Mouse (Mus musculus): ENCODE data around the gene 1700056E22Rik. TPM values are rescaled to one million over a fixed set of nuclear protein-coding genes. Genes with fewer than 3 reads are reported as not detected.

Gene 1700056E22Rik
- total and polyA plus RNA-seq, 3 experiments = 0.35 to 1.1 TPM; not detected in 1

DNA sequence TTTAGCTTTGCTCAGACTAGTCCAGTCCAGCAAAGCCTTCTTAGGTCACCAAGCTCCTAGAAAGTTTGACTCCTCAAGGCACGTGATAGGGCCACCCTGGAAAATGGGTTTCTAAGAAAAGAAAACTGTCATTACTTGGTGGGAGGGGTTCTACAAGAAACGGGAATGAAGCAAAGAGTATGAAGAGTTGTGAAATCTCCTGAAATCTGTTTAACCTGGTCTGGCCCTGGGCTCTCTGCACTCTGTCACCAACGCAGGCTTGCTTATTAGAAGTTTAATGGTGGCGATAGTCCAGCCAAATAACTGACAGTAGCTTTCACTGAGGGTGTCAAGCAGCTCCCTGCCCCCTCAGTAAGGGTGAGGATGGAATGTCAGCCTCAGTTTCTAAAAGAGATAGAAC is 19.0 kb upstream of the 1700056E22Rik start:
- TF ChIP-seq NELFE (IDR thresholded peaks at IDR 0.05; ENCODE audit: low read depth, low read length) (no peak), KAT2A (conservative IDR thresholded peaks at IDR 0.05; ENCODE audit: low read depth, low read length) (no peak), ETS1 (IDR thresholded peaks at IDR 0.05; ENCODE audit: low read depth, low read length) (no peak)
- Histone ChIP-seq H3K27me3 (ENCODE audit: control insufficient read depth in 1 of 2, insufficient read depth in 2 of 2, low read length in 2 of 2) (no peaks in the 10 kb centered on the region), H3K79me2 (ENCODE audit: control insufficient read depth, insufficient read depth, low read length, poor library complexity) (no peaks in the 10 kb centered on the region; the same call in 1 of the 2 replicates), H3K27ac (ENCODE audit: control insufficient read depth, low read depth, low read length) (no peak overlapping the region), H3K4me3 (ENCODE audit: control insufficient read depth in 1 of 2, insufficient read depth in 1 of 2, low read depth in 2 of 2, low read length in 2 of 2) (no peak overlapping the region), H3K4me1 (ENCODE audit: control insufficient read depth in 1 of 2, insufficient read depth in 2 of 2, low read length in 2 of 2) (peaks cover 0 to 4% of the 10 kb centered on the region in 2 experiments; a peak in 2 of 4 replicates), H3K9me3 (replicated peaks; ENCODE audit: insufficient read depth, low read length) (no peaks in the 10 kb centered on the region), H3K36me3 (ENCODE audit: control insufficient read depth in 1 of 2, insufficient read depth in 2 of 2, low read length in 2 of 2) (peaks cover 0 to 4% of the 10 kb centered on the region in 2 experiments; a peak in 2 of 4 replicates), H3K9ac (ENCODE audit: control insufficient read depth, low read depth, low read length, poor library complexity, severe bottlenecking) (no peak overlapping the region)
- no peak for DNase-seq (ENCODE audit: low read depth, low spot score)

GRCm38 (mm10) chr1:184052331-184052730 is 18.2 kb upstream of the 1700056E22Rik start:
- DNase-seq (ENCODE audit: low read depth, low spot score) = no peak
- Histone ChIP-seq H3K4me1 (ENCODE audit: control insufficient read depth in 1 of 2, insufficient read depth in 2 of 2, low read length in 2 of 2) (peaks cover 0 to 4% of the 10 kb centered on the region in 2 experiments; a peak in 2 of 4 replicates), H3K9me3 (replicated peaks; ENCODE audit: insufficient read depth, low read length) (no peaks in the 10 kb centered on the region)

DNA sequence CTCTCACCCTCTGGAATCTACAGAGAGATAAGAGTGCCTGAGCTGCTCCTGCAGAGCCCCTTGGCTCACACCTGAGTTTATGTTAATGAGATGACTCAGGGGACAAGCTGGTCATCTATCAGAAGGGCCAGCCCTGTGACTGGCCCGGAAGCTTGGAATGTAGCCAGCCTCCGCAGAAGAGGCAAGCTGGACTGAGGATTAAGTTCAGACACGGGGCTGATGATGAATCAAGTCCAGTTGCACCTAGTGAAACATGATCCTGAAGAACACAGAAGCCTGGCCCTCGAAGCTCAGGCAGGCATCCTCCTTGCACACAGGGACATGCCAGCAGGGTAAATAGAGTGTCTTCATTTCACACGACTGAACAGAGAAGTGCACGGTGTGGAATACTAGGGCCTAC is 17.7 kb upstream of the 1700056E22Rik start:
- TF ChIP-seq MXI1 (IDR thresholded peaks at IDR 0.05; ENCODE audit: low read depth, low read length) (no peak), MYB (IDR thresholded peaks at IDR 0.05; ENCODE audit: low read depth, low read length) (no peak), MEF2A (IDR thresholded peaks at IDR 0.05; ENCODE audit: extremely low read depth, insufficient replicate concordance, low read depth, low read length, poor library complexity, severe bottlenecking) (no peak), CTCF (IDR thresholded peaks at IDR 0.05 in 2 of 3, conservative IDR thresholded peaks at IDR 0.05 in 1 of 3; ENCODE audit: control insufficient read depth in 1 of 3, insufficient read depth in 1 of 3, low read depth in 2 of 3, low read length in 3 of 3, poor library complexity in 1 of 3, severe bottlenecking in 1 of 3) (no peak)
- H3K9me3 ChIP-seq (replicated peaks; ENCODE audit: insufficient read depth, low read length) = no peaks in the 10 kb centered on the region
- H3K27ac ChIP-seq (ENCODE audit: control insufficient read depth, low read depth, low read length) = no peak overlapping the region
- DNase-seq (ENCODE audit: low read depth, low spot score) = no peak
- H3K4me1 ChIP-seq (ENCODE audit: control insufficient read depth in 1 of 2, insufficient read depth in 2 of 2, low read length in 2 of 2) = peaks cover 0 to 4% of the 10 kb centered on the region in 2 experiments; a peak in 2 of 4 replicates
- H3K79me2 ChIP-seq (ENCODE audit: control insufficient read depth, insufficient read depth, low read length, poor library complexity) = no peaks in the 10 kb centered on the region; the same call in 1 of the 2 replicates
- no peaks in the 10 kb centered on the region for H3K27me3 ChIP-seq (ENCODE audit: control insufficient read depth in 1 of 2, insufficient read depth in 2 of 2, low read length in 2 of 2)
- no peak overlapping the region for H3K9ac ChIP-seq (ENCODE audit: control insufficient read depth, low read depth, low read length, poor library complexity, severe bottlenecking)
- H3K36me3 ChIP-seq (ENCODE audit: control insufficient read depth in 1 of 2, insufficient read depth in 2 of 2, low read length in 2 of 2) = peaks cover 0 to 6% of the 10 kb centered on the region in 2 experiments; a peak in 2 of 4 replicates
- no peak overlapping the region for H3K4me3 ChIP-seq (ENCODE audit: control insufficient read depth in 1 of 2, insufficient read depth in 1 of 2, low read depth in 2 of 2, low read length in 2 of 2)

More at GRCm38 (mm10) chr1:184052331-184052730, 18.2 kb upstream of the 1700056E22Rik start:
- TF ChIP-seq UBTF (IDR thresholded peaks at IDR 0.05; ENCODE audit: borderline replicate concordance, insufficient read depth, low read depth, low read length) = no peak
- TF ChIP-seq NELFE (IDR thresholded peaks at IDR 0.05; ENCODE audit: low read depth, low read length) = no peak
- no peak for TF ChIP-seq KAT2A (conservative IDR thresholded peaks at IDR 0.05; ENCODE audit: low read depth, low read length)
- TF ChIP-seq JUND (IDR thresholded peaks at IDR 0.05; ENCODE audit: low read depth, low read length) = no peak
- TF ChIP-seq NRF1 (IDR thresholded peaks at IDR 0.05; ENCODE audit: insufficient read depth, low read depth, low read length, poor library complexity, severe bottlenecking) = no peak
- TF ChIP-seq TAL1 (IDR thresholded peaks at IDR 0.05; ENCODE audit: low read length) = no peak
- TF ChIP-seq ETS1 (IDR thresholded peaks at IDR 0.05; ENCODE audit: low read depth, low read length) = no peak
- no peak for TF ChIP-seq MYB (IDR thresholded peaks at IDR 0.05; ENCODE audit: low read depth, low read length)
- no peak for TF ChIP-seq GATA1 (IDR thresholded peaks at IDR 0.05; ENCODE audit: low read depth, low read length)
- no peak for TF ChIP-seq ELF1 (IDR thresholded peaks at IDR 0.05; ENCODE audit: low read depth, low read length)
- no peak for TF ChIP-seq USF1 (IDR thresholded peaks at IDR 0.05; ENCODE audit: low read depth, low read length)
- no peak for TF ChIP-seq SMC3 (IDR thresholded peaks at IDR 0.05; ENCODE audit: low read depth, low read length)
- TF ChIP-seq BHLHE40 (IDR thresholded peaks at IDR 0.05; ENCODE audit: borderline replicate concordance, low read depth, low read length) = no peak
- TF ChIP-seq EP300 (IDR thresholded peaks at IDR 0.05; ENCODE audit: low read depth in 1 of 2, low read length in 2 of 2) = no peak
- no peak for TF ChIP-seq POLR2AphosphoS2 (IDR thresholded peaks at IDR 0.05; ENCODE audit: low read length)
- H3K9ac ChIP-seq (ENCODE audit: control insufficient read depth, low read depth, low read length, poor library complexity, severe bottlenecking) = no peak overlapping the region
- no peak overlapping the region for H3K4me3 ChIP-seq (ENCODE audit: control insufficient read depth in 1 of 2, insufficient read depth in 1 of 2, low read depth in 2 of 2, low read length in 2 of 2)
- H3K27ac ChIP-seq (ENCODE audit: control insufficient read depth, low read depth, low read length) = no peak overlapping the region
- no peaks in the 10 kb centered on the region; the same call in 1 of the 2 replicates for H3K79me2 ChIP-seq (ENCODE audit: control insufficient read depth, insufficient read depth, low read length, poor library complexity)
- no peaks in the 10 kb centered on the region for H3K27me3 ChIP-seq (ENCODE audit: control insufficient read depth in 1 of 2, insufficient read depth in 2 of 2, low read length in 2 of 2)
- H3K36me3 ChIP-seq (ENCODE audit: control insufficient read depth in 1 of 2, insufficient read depth in 2 of 2, low read length in 2 of 2) = peaks cover 0 to 6% of the 10 kb centered on the region in 2 experiments; a peak in 2 of 4 replicates
